Mouse (Mus musculus) thymus, adult 2 months (tissue): ENCODE data around the gene Gm17018. TPM values are rescaled to one million over a fixed set of nuclear protein-coding genes. Genes with fewer than 3 reads are reported as not detected.
A peak's percentile ranks its signal among the peaks of the same experiment; 100 is the strongest.

Source experiments
- DNase-seq: peaks from one replicate; pipeline ENCODE4 v3.0.0; 2021
- H3K27ac ChIP-seq: fragments of 200-500 bp; 2 replicates; pipeline ENCODE4 v1.5.1; 2012; ENCODE audit warnings: low read length, control low read depth; ENCODE audit not compliant: control insufficient read depth, insufficient read depth
- H3K27me3 ChIP-seq: fragments of 200-500 bp; 2 replicates; pipeline ENCODE4 v1.6.1; 2012; ENCODE audit warnings: mild to moderate bottlenecking, low read length, moderate library complexity, mixed read lengths; ENCODE audit not compliant: control insufficient read depth, insufficient read depth
- H3K36me3 ChIP-seq: fragments of 200-500 bp; 2 replicates; pipeline ENCODE4 v1.6.1; 2012; ENCODE audit warnings: mild to moderate bottlenecking, low read length, moderate library complexity; ENCODE audit not compliant: control insufficient read depth, insufficient read depth
- H3K4me1 ChIP-seq: fragments of 200-500 bp; replicated peaks from 2 replicates; pipeline ENCODE4 v1.6.1; 2012; ENCODE audit warnings: low read length; ENCODE audit not compliant: control insufficient read depth, insufficient read depth
- H3K4me3 ChIP-seq: fragments of 200-500 bp; 2 replicates; pipeline ENCODE4 v1.5.1; 2012; ENCODE audit warnings: mild to moderate bottlenecking, low read length, control low read depth, moderate library complexity; ENCODE audit not compliant: control insufficient read depth, insufficient read depth
- CTCF ChIP-seq: fragments of 200-500 bp; IDR thresholded peaks from 2 replicates; pipeline ENCODE4 v1.5.1; 2012; ENCODE audit warnings: mild to moderate bottlenecking, control low read depth, low read length, moderate library complexity, borderline replicate concordance; ENCODE audit not compliant: control insufficient read depth, poor library complexity, insufficient read depth; ENCODE audit errors: extremely low read depth
- POLR2A ChIP-seq: fragments of 200-500 bp; IDR thresholded peaks from 2 replicates; pipeline ENCODE4 v1.6.1; 2012; ENCODE audit warnings: mild to moderate bottlenecking, low read length, control low read depth, moderate library complexity; ENCODE audit not compliant: control insufficient read depth, poor library complexity, insufficient read depth; ENCODE audit errors: extremely low read depth
- WGBS: fragments of 180-500 bp; shearing (Covaris S2); methylation state at CpG from one replicate; pipeline ENCODE4 v1.1.7; 2018; 5-methylcytosine and 5-hydroxymethylcytosine counted together
- polyA plus RNA-seq: library from polyadenylated mRNA; depleted of rRNA; stranded (reverse); fragments of >200 nt; gene quantifications from 2 replicates; pipeline ENCODE4 v1.2.3, GENCODE M21; 2012; rRNA removed

Gm17018 gene
- polyA plus RNA-seq, 1 experiment, result 11.9 TPM

- H3K27me3 ChIP-seq, result no peaks in the 10 kb centered on the region
- no peak overlapping the region for H3K4me3 ChIP-seq
- peak; percentile 46 for DNase-seq
- WGBS, result 96% methylated on average over 3 of the region's 3 CpGs
- H3K4me1 ChIP-seq, result peaks cover 22% of the 10 kb centered on the region
- TF ChIP-seq CTCF (no peak), POLR2A (no peak)
- H3K36me3 ChIP-seq, result no peaks in the 10 kb centered on the region
- no peak overlapping the region for H3K27ac ChIP-seq
Observed at GRCm38 (mm10) chr19:45629219-45629618, 68.8 kb downstream of the Gm17018 start.

Other genes starting within 250 kb of the Gm17018 start
- gene Btrc, start 196.9 kb upstream of the Gm17018 start, polyA plus RNA-seq, result 14.1 and 17.1 TPM in 2 replicates
- gene Poll, start 84 bp upstream of the Gm17018 start, polyA plus RNA-seq, result 6.7 and 6.8 TPM in 2 replicates
- gene Fbxw4, start 99.7 kb downstream of the Gm17018 start, polyA plus RNA-seq, result 135 and 145 TPM in 2 replicates
- gene Fgf8, start 182.3 kb downstream of the Gm17018 start, polyA plus RNA-seq, result 0.26 and 0.33 TPM in 2 replicates
- gene Npm3, start 189.0 kb downstream of the Gm17018 start, polyA plus RNA-seq, result 146 and 167 TPM in 2 replicates
- 71.2 and 74.2 TPM in 2 replicates for gene Mgea5, start 223.2 kb downstream of the Gm17018 start, polyA plus RNA-seq